Mouse (Mus musculus): Measurements from ENCODE around the gene Tmem221.
"Not testable (repeated sequence)": the region's sequence is repeated elsewhere in the genome, so short reads cannot be mapped to it uniquely, and the experiment has no call there.

DNA sequence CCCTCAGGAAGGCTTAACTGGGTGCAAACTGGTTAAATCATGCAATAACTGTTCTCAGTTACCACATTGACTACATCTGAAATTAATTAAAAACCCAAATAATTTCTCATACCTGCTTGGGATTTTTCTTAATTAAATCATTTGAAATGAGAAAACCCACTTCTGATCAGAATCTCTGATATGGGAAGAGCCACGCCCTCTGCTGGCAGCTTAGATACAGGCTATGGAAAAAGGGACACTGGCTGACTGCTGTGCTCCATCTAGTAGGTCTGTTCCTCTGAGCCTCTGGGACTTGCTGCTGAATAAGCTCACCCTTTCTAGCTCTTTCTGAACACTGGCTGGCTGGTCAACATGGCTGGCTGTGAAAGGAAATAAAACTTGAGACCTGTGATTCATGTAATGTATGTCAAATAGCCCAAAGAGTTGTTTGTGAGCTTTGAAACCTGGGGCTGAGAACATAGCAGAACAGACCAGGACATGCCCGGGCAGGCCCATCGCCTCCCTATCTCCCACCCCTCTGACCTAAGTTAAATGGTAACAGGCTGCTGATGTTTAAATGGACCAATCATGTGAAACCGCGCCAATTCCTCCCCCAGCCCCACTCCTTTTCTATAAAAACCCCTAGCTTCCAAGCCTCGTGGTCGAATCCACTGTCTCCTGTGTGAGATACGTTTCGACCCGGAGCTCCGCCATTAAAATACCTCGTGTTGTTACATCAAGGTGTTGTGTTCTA, 27.8 kb downstream of the Tmem221 start:
- not testable (repeated sequence) for TF ChIP-seq POLR2A (IDR thresholded peaks at IDR 0.05; ENCODE audit: control insufficient read depth, low read depth, low read length); CTCF (IDR thresholded peaks at IDR 0.05; ENCODE audit: control insufficient read depth, insufficient read depth, insufficient replicate concordance, low read depth, low read length)
